Mouse (Mus musculus) embryonic facial prominence, embryonic 14.5 days (tissue): ENCODE results near the gene Leng8. TPM values are rescaled to one million over a fixed set of nuclear protein-coding genes. Genes with fewer than 3 reads are reported as not detected.

Source experiments
- ATAC-seq: fragments of 200-750 bp; cut with Nextera tagmentation; 2 replicates; pipeline ENCODE4 v1.8.0; 2017; ENCODE audit warnings: low read depth, moderate number of reproducible peaks, moderate TSS enrichment
- DNase-seq: peaks from one replicate; pipeline ENCODE4 v3.0.0-alpha.2; 2015; ENCODE audit warnings: low spot score
- H3K27ac ChIP-seq: fragments of 300-500 bp; sonication (generic); replicated peaks from 2 replicates; pipeline ENCODE4 v1.5.1; 2014; ENCODE audit warnings: low read depth, mild to moderate bottlenecking, low read length, moderate library complexity
- H3K27me3 ChIP-seq: fragments of 300-500 bp; sonication (generic); replicated peaks from 2 replicates; pipeline ENCODE4 v1.6.1; 2014; ENCODE audit warnings: low read length; ENCODE audit not compliant: control insufficient read depth, insufficient read depth
- H3K36me3 ChIP-seq: fragments of 300-500 bp; sonication (generic); 2 replicates; pipeline ENCODE4 v1.6.1; 2014; ENCODE audit warnings: low read length, mixed read lengths; ENCODE audit not compliant: control insufficient read depth, insufficient read depth
- H3K4me1 ChIP-seq: fragments of 300-500 bp; sonication (generic); 2 replicates; pipeline ENCODE4 v1.6.1; 2014; ENCODE audit warnings: antibody characterized with exemption, low read length; ENCODE audit not compliant: control insufficient read depth, insufficient read depth
- H3K4me2 ChIP-seq: fragments of 300-500 bp; sonication (generic); 2 replicates; pipeline ENCODE4 v1.6.1; 2014; ENCODE audit warnings: low read depth, mild to moderate bottlenecking, low read length, moderate library complexity, mixed read lengths
- H3K4me3 ChIP-seq: fragments of 300-500 bp; sonication (generic); 2 replicates; pipeline ENCODE4 v1.5.1; 2014; ENCODE audit warnings: low read depth, mild to moderate bottlenecking, low read length
- H3K9ac ChIP-seq: fragments of 300-500 bp; sonication (generic); 2 replicates; pipeline ENCODE4 v1.6.1; 2014; ENCODE audit warnings: low read depth, mild to moderate bottlenecking, low read length, moderate library complexity, mixed read lengths
- H3K9me3 ChIP-seq: fragments of 300-500 bp; sonication (generic); 2 replicates; pipeline ENCODE4 v1.6.1; 2016; ENCODE audit warnings: low read length; ENCODE audit not compliant: control insufficient read depth
- WGBS: fragments of 180-500 bp; shearing (Covaris S2); extraction: QIAGEN DNeasy Blood & Tissue Kit; methylation state at CpG from one replicate; pipeline ENCODE4 v1.1.7; 2014; 5-methylcytosine and 5-hydroxymethylcytosine counted together
- polyA plus RNA-seq: library from polyadenylated mRNA; unstranded; fragments of >200 nt; fragmentation: Nextera tagmentation; extraction: Ambion mirVana; gene quantifications from 2 replicates; pipeline ENCODE4 v1.2.1, GENCODE M21; 2014

Leng8 gene
- polyA plus RNA-seq, 1 experiment from 2014 or later: 38.7 TPM

DNA sequence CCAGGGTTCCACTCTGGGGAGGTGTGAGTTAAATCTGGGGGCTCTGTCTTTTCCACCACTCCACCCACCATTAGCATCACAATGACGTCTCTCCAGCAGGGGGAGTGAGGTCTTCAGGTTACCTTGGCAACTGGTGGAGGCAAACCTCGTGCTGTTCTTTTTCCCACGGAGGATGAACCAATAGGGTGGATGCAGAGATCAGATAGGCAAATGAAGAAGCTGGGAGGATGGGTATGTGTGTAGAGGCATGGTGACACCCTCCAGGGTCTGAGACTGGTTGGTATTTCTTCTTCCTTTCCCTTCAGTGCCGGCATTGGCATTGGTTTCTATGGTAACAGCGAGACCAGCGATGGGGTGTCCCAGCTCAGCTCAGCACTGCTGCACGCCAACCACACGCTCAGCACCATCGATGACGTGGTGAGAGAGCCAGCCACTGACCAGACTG is 12.5 kb upstream of the Leng8 start:
- H3K4me3 ChIP-seq: peak overlapping the region; percentile 18
- peaks cover 11% of the 10 kb centered on the region for H3K27me3 ChIP-seq
- 0 out of 2 replicates have a peak overlapping the region, but pooled peaks have one; percentile 0 for H3K27ac ChIP-seq
- WGBS: 1% methylated on average over 10 of the region's 10 CpGs
- ATAC-seq (peak; percentile 74), DNase-seq (peak; percentile 89)
- no peaks in the 10 kb centered on the region for H3K9me3 ChIP-seq
- H3K9ac ChIP-seq: no peak overlapping the region
- H3K4me1 ChIP-seq: peaks cover 11% of the 10 kb centered on the region; the same call in 1 of the 2 replicates
- peak overlapping the region; percentile 46 for H3K4me2 ChIP-seq
- H3K36me3 ChIP-seq: no peaks in the 10 kb centered on the region

DNA sequence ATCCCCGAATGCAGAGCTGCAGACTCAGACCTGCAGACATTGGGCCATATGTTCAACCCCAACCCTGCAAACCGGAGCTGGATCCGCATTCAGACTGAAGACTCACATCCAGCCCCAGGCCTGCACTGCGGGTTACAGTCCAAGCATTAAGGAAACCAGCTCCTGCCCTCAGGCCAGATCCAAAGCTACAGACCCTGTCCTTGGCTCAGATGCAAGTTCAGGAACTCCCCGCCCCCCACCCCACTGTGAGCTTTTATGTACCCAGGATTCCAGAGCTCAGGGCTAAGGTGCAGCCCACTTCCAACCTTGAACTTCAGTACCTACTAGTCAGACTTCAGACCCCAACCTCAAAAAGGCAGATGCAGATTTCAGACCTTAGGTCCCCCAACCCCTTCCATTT is 12.0 kb upstream of the Leng8 start:
- no peak overlapping the region for H3K9ac ChIP-seq
- H3K27ac ChIP-seq: no peak overlapping the region
- H3K27me3 ChIP-seq: peaks cover 6% of the 10 kb centered on the region
- H3K4me3 ChIP-seq: peak overlapping the region; percentile 18; the same call in 1 of the 2 replicates
- DNase-seq (no peak), ATAC-seq (no peak)
- peaks cover 7% of the 10 kb centered on the region; the same call in 1 of the 2 replicates for H3K4me1 ChIP-seq
- no peaks in the 10 kb centered on the region for H3K9me3 ChIP-seq
- peak overlapping the region; percentile 46 for H3K4me2 ChIP-seq
- WGBS: 8% methylated on average over 5 of the region's 5 CpGs
- H3K36me3 ChIP-seq: no peaks in the 10 kb centered on the region

DNA sequence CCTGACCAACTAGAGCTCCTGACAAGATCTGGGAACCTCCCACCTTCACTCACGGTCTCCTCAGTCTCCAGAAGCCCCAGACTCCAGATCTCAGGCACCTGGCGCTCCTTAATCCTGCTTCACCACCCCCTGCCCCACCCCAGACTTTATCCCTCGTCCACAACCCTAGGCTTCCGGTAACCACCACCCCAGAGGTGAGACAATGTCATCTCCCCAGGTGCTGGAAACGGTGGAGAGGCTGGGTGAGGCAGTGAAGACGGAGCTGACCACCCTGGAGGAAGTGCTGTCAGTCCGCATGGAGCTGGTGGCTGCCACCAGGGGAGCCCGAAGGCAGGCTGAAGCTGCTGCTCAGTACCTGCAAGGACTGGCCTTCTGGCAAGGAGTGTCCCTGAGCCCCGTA is 11.5 kb upstream of the Leng8 start:
- no peak overlapping the region for H3K4me2 ChIP-seq
- peaks cover 6% of the 10 kb centered on the region for H3K27me3 ChIP-seq
- no peaks in the 10 kb centered on the region for H3K9me3 ChIP-seq
- no peak for ATAC-seq
- no peak overlapping the region for H3K9ac ChIP-seq
- no peaks in the 10 kb centered on the region for H3K36me3 ChIP-seq
- H3K4me3 ChIP-seq: no peak overlapping the region
- 18% methylated on average over 9 of the region's 9 CpGs for WGBS
- DNase-seq: no peak
- no peak overlapping the region for H3K27ac ChIP-seq
- peaks cover 7% of the 10 kb centered on the region; the same call in 1 of the 2 replicates for H3K4me1 ChIP-seq

DNA sequence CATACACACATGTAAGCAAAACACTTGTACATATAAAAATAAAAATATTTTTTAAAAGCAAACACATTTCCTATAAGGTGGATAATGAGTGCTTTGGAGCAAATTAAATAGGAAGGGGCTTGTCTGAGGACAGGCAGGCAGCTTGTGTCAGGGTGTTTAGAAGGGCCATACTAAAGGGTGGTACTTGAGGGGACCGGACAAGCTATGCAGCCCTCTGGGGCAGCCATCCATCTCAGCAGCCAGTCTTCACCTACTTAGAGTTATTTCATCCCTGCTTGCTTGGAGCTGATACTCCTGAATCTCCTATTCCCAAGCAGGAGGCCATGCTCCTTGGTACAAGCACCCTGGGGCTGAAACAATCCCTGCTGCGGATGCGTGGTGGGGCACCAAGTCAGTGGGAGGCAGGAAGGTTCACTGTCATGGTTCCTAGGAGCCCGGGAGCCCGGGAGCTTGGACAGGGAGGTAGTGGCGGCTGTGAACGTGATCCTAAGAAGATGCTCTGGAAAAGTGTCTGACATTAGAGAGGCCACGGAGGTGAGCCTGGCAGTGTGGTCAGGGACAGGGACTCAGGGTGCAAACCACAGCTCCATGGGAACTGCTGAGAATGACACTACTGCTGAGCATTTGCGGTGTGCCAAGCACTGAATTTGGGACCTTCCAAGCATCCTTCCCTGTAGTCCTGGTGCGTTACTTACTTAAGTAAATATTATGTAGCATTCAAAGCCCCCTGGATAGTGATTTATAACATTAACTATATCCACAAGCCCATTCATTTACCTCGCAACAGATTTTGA is 9.7 kb upstream of the Leng8 start:
- 83% methylated on average over 11 of the region's 11 CpGs for WGBS
- ATAC-seq: no peak
- DNase-seq: no peak
- Histone ChIP-seq H3K4me2 (no peak overlapping the region), H3K27me3 (no peaks in the 10 kb centered on the region), H3K9ac (no peak overlapping the region), H3K27ac (no peak overlapping the region), H3K4me1 (peaks cover 7% of the 10 kb centered on the region; the same call in 1 of the 2 replicates), H3K9me3 (no peaks in the 10 kb centered on the region), H3K36me3 (no peaks in the 10 kb centered on the region), H3K4me3 (no peak overlapping the region)

DNA sequence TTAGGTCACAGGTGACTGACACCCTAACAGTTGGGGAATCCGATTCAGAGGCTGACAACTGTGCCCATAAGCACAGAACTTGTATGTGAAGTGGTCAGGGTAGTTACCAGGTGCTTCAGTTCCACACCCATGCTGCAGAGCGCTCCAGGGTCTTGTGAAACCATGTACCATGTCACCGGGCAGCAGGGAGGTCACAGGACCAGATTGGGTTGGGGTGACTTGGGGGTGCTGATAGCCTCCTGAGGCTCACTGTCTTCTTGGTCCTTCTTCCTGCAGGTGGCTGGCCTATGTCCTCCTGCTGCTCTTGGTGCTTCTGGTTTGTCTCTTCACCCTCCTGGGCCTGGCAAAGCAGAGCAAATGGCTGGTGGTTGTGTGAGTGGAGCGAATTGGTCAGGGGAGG is 8.9 kb upstream of the Leng8 start:
- no peak for DNase-seq
- H3K9ac ChIP-seq: no peak overlapping the region
- no peak overlapping the region for H3K4me3 ChIP-seq
- WGBS: 80% methylated on average over 4 of the region's 4 CpGs
- ATAC-seq: no peak
- H3K4me2 ChIP-seq: no peak overlapping the region
- H3K36me3 ChIP-seq: no peaks in the 10 kb centered on the region
- peaks cover 7% of the 10 kb centered on the region; the same call in 1 of the 2 replicates for H3K4me1 ChIP-seq
- H3K9me3 ChIP-seq: no peaks in the 10 kb centered on the region
- H3K27me3 ChIP-seq: no peaks in the 10 kb centered on the region
- H3K27ac ChIP-seq: no peak overlapping the region

DNA sequence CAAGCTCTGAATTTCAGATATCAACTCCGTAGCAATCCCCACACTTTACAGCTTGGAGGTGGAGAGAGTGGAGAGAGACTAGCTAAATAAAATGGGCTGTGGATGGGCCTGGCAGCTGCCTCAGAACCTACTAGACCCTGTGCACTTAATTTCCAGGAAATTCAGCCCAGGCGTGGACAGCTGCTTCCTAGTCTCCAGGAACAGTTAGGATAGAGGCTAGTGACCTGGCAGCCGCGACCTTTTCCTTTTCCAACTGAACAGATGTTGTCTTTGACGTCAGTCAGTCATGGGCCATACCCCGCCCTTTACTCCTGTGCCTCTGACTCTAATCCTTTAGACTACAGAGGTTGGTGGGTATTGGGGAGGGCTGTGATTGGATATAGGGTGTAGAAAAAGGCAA is 8.0 kb upstream of the Leng8 start:
- DNase-seq: no peak
- Histone ChIP-seq H3K4me2 (no peak overlapping the region), H3K27ac (no peak overlapping the region), H3K4me1 (peaks cover 4% of the 10 kb centered on the region; the same call in 1 of the 2 replicates), H3K4me3 (no peak overlapping the region), H3K9me3 (no peaks in the 10 kb centered on the region), H3K9ac (peak overlapping the region; percentile 30; the same call in 1 of the 2 replicates), H3K27me3 (no peaks in the 10 kb centered on the region), H3K36me3 (no peaks in the 10 kb centered on the region)
- no peak for ATAC-seq
- 56% methylated on average over 6 of the region's 6 CpGs for WGBS

DNA sequence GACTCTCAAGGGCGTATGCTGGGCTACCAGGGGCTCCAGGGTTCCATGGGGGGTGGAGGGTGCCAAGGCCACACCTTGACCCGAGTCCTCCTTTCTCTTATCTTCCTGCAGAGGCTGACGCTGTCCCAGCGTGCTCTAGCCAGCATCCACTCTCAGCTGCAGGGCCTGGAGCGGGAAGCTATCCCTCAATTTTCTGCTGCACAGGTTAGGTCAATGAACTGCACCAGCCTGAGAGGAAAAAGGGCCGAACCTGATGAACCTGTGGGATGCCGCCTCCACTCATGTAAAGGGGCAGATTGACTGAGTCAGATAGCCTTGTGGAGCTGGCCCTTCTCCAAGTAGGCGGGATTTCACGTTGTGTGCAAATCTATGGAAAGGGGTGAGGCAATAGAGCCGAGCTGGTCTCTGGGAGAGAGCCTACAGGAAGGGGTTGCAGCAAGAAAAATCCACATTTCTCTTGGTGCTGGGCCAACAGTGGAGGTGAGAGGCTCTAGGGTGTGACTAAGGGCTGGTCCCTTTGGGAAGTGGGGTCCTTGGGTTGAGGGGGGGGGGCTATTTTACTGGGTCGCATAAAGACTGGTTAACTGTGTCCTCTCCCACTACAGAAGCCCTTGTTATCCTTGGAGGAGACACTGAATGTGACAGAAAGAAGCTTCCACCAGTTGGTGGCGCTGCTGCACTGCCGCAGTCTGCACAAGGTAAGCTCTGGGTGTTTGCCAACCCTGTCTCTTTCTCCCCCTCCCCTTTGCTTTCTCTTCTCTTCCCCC is 6.0 kb upstream of the Leng8 start:
- 35% methylated on average over 13 of the region's 13 CpGs for WGBS
- no peaks in the 10 kb centered on the region for H3K27me3 ChIP-seq
- peak; percentile 66 for ATAC-seq
- no peaks in the 10 kb centered on the region for H3K9me3 ChIP-seq
- no peaks in the 10 kb centered on the region for H3K4me1 ChIP-seq
- H3K27ac ChIP-seq: no peak overlapping the region
- 0 out of 2 replicates have a peak overlapping the region, but pooled peaks have one; percentile 15 for H3K4me2 ChIP-seq
- H3K36me3 ChIP-seq: no peaks in the 10 kb centered on the region
- H3K9ac ChIP-seq: peak overlapping the region; percentile 38
- peak; percentile 91 for DNase-seq
- H3K4me3 ChIP-seq: no peak overlapping the region

DNA sequence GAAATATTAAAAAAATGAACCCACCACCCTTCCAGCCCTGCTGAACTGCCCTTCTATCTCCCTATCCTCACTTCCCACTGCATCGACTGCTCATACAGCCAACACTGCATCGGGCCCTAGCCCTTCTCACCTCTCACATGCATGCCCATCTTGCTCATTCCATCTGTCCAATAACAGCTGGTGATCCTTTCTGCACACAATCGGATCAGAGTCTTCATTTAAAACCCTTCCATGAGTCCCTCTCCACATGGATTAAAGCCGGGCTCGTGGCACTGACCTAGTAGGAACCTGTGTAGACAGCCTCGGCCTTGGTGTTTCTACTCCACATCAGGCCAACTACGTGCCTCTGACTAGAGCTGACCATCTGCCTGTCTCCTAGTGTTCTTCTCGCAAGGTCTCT is 4.9 kb upstream of the Leng8 start:
- no peak for ATAC-seq
- H3K27me3 ChIP-seq: no peaks in the 10 kb centered on the region
- H3K9me3 ChIP-seq: no peaks in the 10 kb centered on the region
- no peak overlapping the region for H3K4me3 ChIP-seq
- no peak overlapping the region for H3K27ac ChIP-seq
- H3K4me1 ChIP-seq: no peaks in the 10 kb centered on the region
- H3K9ac ChIP-seq: peak overlapping the region; percentile 38; the same call in 1 of the 2 replicates
- H3K4me2 ChIP-seq: no peak overlapping the region
- DNase-seq: no peak
- 88% methylated on average over 8 of the region's 8 CpGs for WGBS
- H3K36me3 ChIP-seq: no peaks in the 10 kb centered on the region
